Mouse (Mus musculus) MEL (cell line): ENCODE measurements at regions not wholly inside any gene's neighbourhood (a gene's known extent, or its start where the extent isn't known, plus 50 kb on each side); places are given as distances from the start of the nearest gene placed in this dataset.

ENCODE experiments used
- DNase-seq: peaks from one replicate; pipeline ENCODE4 v3.0.0; 2011; ENCODE audit warnings: low read depth, low spot score
- H3K27ac ChIP-seq: 2 replicates; pipeline ENCODE4 v1.5.1; 2012; ENCODE audit warnings: low read depth, mild to moderate bottlenecking, control low read depth, low read length, moderate library complexity; ENCODE audit not compliant: control insufficient read depth
- H3K27me3 ChIP-seq, 2 experiments: fragments of 150-350 bp in 1 of 2; sonication (generic) in 1 of 2; 2 replicates each; pipeline ENCODE4 v1.6.1; 2012; ENCODE audit warnings: low read length in 2 of 2, mild to moderate bottlenecking in 2 of 2, improper control_type of control experiment in 1 of 2, moderate library complexity in 1 of 2; ENCODE audit not compliant: insufficient read depth in 2 of 2, control insufficient read depth in 1 of 2
- H3K36me3 ChIP-seq, 2 experiments: 2 replicates each; pipeline ENCODE4 v1.6.1; 2012 to 2014; ENCODE audit warnings: low read length in 2 of 2, improper control_type of control experiment in 1 of 2, inconsistent platforms in 1 of 2, mild to moderate bottlenecking in 1 of 2; ENCODE audit not compliant: insufficient read depth in 2 of 2, control insufficient read depth in 1 of 2
- H3K4me1 ChIP-seq, 2 experiments: fragments of 150-350 bp in 1 of 2; sonication (generic) in 1 of 2; 2 replicates each; pipeline ENCODE4 v1.6.1; 2012; ENCODE audit warnings: low read length in 2 of 2, improper control_type of control experiment in 1 of 2, mild to moderate bottlenecking in 1 of 2; ENCODE audit not compliant: insufficient read depth in 2 of 2, control insufficient read depth in 1 of 2
- H3K4me3 ChIP-seq, 2 experiments: fragments of 150-350 bp in 1 of 2; sonication (generic) in 1 of 2; 2 replicates each; pipeline ENCODE4 v1.5.1; 2012; ENCODE audit warnings: low read depth in 2 of 2, low read length in 2 of 2, mild to moderate bottlenecking in 2 of 2, moderate library complexity in 2 of 2, control low read depth in 1 of 2, improper control_type of control experiment in 1 of 2; ENCODE audit not compliant: control insufficient read depth in 1 of 2, insufficient read depth in 1 of 2
- H3K79me2 ChIP-seq: 2 replicates; pipeline ENCODE4 v1.6.1; 2012; ENCODE audit warnings: mild to moderate bottlenecking, low read length, moderate library complexity; ENCODE audit not compliant: control insufficient read depth, poor library complexity, insufficient read depth
- H3K9ac ChIP-seq: 2 replicates; pipeline ENCODE4 v1.6.1; 2012; ENCODE audit warnings: low read depth, mild to moderate bottlenecking, control low read depth, low read length, moderate library complexity; ENCODE audit not compliant: control insufficient read depth, poor library complexity, severe bottlenecking
- H3K9me3 ChIP-seq: fragments of 150-350 bp; sonication (generic); replicated peaks from 2 replicates; pipeline ENCODE4 v1.6.1; 2012; ENCODE audit warnings: mild to moderate bottlenecking, low read length, improper control_type of control experiment, moderate library complexity; ENCODE audit not compliant: insufficient read depth
- BHLHE40 ChIP-seq: IDR thresholded peaks from 2 replicates; pipeline ENCODE4 v1.6.1; 2012; ENCODE audit warnings: low read depth, mild to moderate bottlenecking, inconsistent platforms, low read length, improper control_type of control experiment, borderline replicate concordance
- CHD1 ChIP-seq: IDR thresholded peaks from 2 replicates; pipeline ENCODE4 v1.6.1; 2012; ENCODE audit warnings: low read depth, mild to moderate bottlenecking, inconsistent platforms, low read length, improper control_type of control experiment
- CHD2 ChIP-seq: IDR thresholded peaks from 2 replicates; pipeline ENCODE4 v1.6.1; 2011; ENCODE audit warnings: low read length, improper control_type of control experiment
- CTCF ChIP-seq, 3 experiments: IDR thresholded peaks in 2 of 3; conservative IDR thresholded peaks in 1 of 3; 2 replicates each; pipeline ENCODE4 v1.5.1; 2011 to 2012; ENCODE audit warnings: low read length in 3 of 3, low read depth in 2 of 3, mild to moderate bottlenecking in 2 of 3, improper control_type of control experiment in 1 of 3, inconsistent platforms in 1 of 3, mixed read lengths in 1 of 3, moderate library complexity in 1 of 3; ENCODE audit not compliant: control insufficient read depth in 1 of 3, insufficient read depth in 1 of 3, poor library complexity in 1 of 3, severe bottlenecking in 1 of 3
- EP300 ChIP-seq, 2 experiments: IDR thresholded peaks; 2 replicates each; pipeline ENCODE4 v1.6.1; 2011; ENCODE audit warnings: improper control_type of control experiment in 2 of 2, low read length in 2 of 2, low read depth in 1 of 2, mild to moderate bottlenecking in 1 of 2
- ETS1 ChIP-seq: IDR thresholded peaks from 2 replicates; pipeline ENCODE4 v1.6.1; 2012; ENCODE audit warnings: low read depth, mild to moderate bottlenecking, inconsistent platforms, low read length, improper control_type of control experiment, moderate library complexity
- GATA1 ChIP-seq: IDR thresholded peaks from 2 replicates; pipeline ENCODE4 v1.6.1; 2011; ENCODE audit warnings: low read depth, low read length, improper control_type of control experiment
- KAT2A ChIP-seq: conservative IDR thresholded peaks from 2 replicates; pipeline ENCODE4 v1.6.1; 2012; ENCODE audit warnings: low read depth, low read length, improper control_type of control experiment, inconsistent platforms
- MAFK ChIP-seq: IDR thresholded peaks from 2 replicates; pipeline ENCODE4 v1.6.1; 2011; ENCODE audit warnings: low read depth, mild to moderate bottlenecking, low read length, improper control_type of control experiment, borderline replicate concordance
- MAX ChIP-seq: IDR thresholded peaks from 2 replicates; pipeline ENCODE4 v1.6.1; 2011; ENCODE audit warnings: low read length, improper control_type of control experiment
- MAZ ChIP-seq: IDR thresholded peaks from 2 replicates; pipeline ENCODE4 v1.6.1; 2012; ENCODE audit warnings: low read depth, mild to moderate bottlenecking, inconsistent platforms, low read length, improper control_type of control experiment
- MYC ChIP-seq: IDR thresholded peaks from 2 replicates; pipeline ENCODE4 v1.6.1; 2011; ENCODE audit warnings: low read depth, mild to moderate bottlenecking, low read length, improper control_type of control experiment, moderate library complexity
- NRF1 ChIP-seq: IDR thresholded peaks from 2 replicates; pipeline ENCODE4 v1.6.1; 2014; ENCODE audit warnings: low read depth, mild to moderate bottlenecking, inconsistent platforms, low read length, improper control_type of control experiment, moderate library complexity; ENCODE audit not compliant: poor library complexity, insufficient read depth, severe bottlenecking
- RCOR1 ChIP-seq: IDR thresholded peaks from 2 replicates; pipeline ENCODE4 v1.6.1; 2012; ENCODE audit warnings: low read depth, mild to moderate bottlenecking, inconsistent platforms, low read length, improper control_type of control experiment
- SMC3 ChIP-seq: IDR thresholded peaks from 2 replicates; pipeline ENCODE4 v1.6.1; 2011; ENCODE audit warnings: low read depth, low read length, improper control_type of control experiment
- TCF12 ChIP-seq: IDR thresholded peaks from 2 replicates; pipeline ENCODE4 v1.6.1; 2014; ENCODE audit warnings: low read depth, mild to moderate bottlenecking, inconsistent platforms, low read length, improper control_type of control experiment, moderate library complexity
- UBTF ChIP-seq: IDR thresholded peaks from 2 replicates; pipeline ENCODE4 v1.6.1; 2012; ENCODE audit warnings: low read depth, mild to moderate bottlenecking, inconsistent platforms, low read length, improper control_type of control experiment, moderate library complexity, borderline replicate concordance; ENCODE audit not compliant: insufficient read depth
- ZC3H11A ChIP-seq: IDR thresholded peaks from 2 replicates; pipeline ENCODE4 v1.6.1; 2012; ENCODE audit warnings: low read depth, mild to moderate bottlenecking, inconsistent platforms, low read length, improper control_type of control experiment
- ZKSCAN1 ChIP-seq: IDR thresholded peaks from 2 replicates; pipeline ENCODE4 v1.6.1; 2012; ENCODE audit warnings: low read depth, mild to moderate bottlenecking, inconsistent platforms, low read length, improper control_type of control experiment, moderate library complexity

DNA sequence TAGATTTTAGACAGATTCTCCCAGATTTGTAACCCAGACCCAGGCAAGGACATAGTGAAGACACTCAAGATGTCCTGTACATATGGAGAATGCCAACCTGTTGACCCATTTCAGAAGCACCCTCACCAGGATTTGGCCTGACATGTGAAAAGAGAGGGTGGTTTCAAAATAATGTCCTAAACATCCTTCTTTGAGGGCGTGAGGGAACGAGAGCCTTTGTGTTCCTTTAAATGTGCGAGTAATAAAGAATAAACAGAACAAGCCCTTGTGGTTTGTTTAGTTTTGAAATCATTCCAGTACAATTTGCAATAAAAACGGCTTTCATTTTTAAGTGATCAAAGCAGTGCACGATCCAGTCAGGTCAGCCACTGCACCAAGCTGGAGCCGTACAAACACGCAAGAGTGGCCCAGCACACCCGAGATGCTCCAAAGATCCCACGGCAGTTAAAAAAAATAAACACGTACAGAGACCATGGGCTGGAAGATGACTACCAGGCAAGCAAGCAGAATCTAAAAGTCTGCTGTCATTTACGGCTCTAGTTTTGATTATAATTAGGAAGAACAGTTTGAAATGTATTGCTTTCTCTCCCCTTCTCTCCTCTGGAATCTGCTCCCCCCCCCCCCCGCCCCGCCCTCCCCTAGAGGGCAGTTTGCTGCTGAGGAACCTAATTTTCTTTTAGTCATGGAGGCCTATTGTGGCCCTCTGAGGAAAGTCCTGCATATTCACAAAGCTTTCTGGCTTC lies 72.4 kb upstream of the Tle4 start:
- peaks cover 2 to 3% of the 10 kb centered on the region in 2 experiments; a peak in 2 of 4 replicates for H3K4me1 ChIP-seq
- no peak overlapping the region for H3K27ac ChIP-seq
- no peak overlapping the region for H3K9ac ChIP-seq

DNA sequence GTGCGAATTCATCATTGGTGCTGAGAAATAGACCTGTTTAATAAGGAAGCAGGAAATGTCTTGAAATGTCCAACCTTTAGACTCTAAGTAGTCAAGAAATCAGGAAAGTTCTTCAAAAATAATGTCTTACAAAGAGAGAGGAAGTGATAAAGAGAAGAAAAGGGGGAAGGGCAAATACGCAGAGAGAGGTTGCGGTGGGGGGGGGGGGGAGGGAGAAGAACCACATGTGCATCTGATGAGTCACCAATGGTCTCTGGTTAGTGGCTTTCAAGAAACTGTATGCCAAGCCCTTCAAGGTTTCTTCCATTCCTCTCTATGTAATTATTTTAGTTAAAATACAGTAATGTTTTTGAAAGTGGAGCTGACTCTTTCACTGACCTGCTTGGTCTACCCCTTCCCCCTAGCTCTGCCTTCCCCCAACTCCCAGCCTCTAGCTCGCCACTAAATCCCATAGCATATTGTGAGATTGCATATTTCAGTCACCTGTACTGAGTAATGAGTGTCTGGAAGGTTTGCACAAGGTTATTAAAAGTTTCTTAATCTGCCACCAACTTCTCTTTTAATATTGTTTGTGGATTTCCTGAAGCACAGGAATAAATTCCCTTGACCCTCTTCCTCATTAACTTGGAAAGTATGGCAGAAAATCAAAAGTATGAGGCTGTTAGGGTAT lies 70.8 kb upstream of the Tle4 start:
- TF ChIP-seq CHD2 (no peak; the same call in 1 of the 2 replicates), MAZ (no peak), UBTF (no peak), RCOR1 (peak; percentile 36; the same call in 1 of the 2 replicates), ETS1 (no peak), EP300 (IDR thresholded peaks at IDR 0.05; ENCODE audit: low read depth in 1 of 2, low read length in 2 of 2) (peak in 1 of 2 experiments; percentile 20; a peak in 2 of 4 replicates)
- no peak overlapping the region for H3K4me3 ChIP-seq
- no peak overlapping the region for H3K27ac ChIP-seq
- no peak overlapping the region for H3K9ac ChIP-seq
- peak; percentile 63 for DNase-seq
- H3K4me1 ChIP-seq, result peaks cover 2 to 4% of the 10 kb centered on the region in 2 experiments; a peak in 3 of 4 replicates
- H3K79me2 ChIP-seq, result no peaks in the 10 kb centered on the region
- no peaks in the 10 kb centered on the region for H3K27me3 ChIP-seq
- H3K36me3 ChIP-seq, result peaks cover 0 to 7% of the 10 kb centered on the region in 2 experiments; a peak in 2 of 4 replicates
- no peaks in the 10 kb centered on the region for H3K9me3 ChIP-seq

More for the DNA sequence above, 72.4 kb upstream of the Tle4 start:
- Histone ChIP-seq H3K4me3 (no peak overlapping the region), H3K9me3 (no peaks in the 10 kb centered on the region), H3K27me3 (no peaks in the 10 kb centered on the region), H3K79me2 (no peaks in the 10 kb centered on the region), H3K36me3 (peaks cover 0 to 7% of the 10 kb centered on the region in 2 experiments; a peak in 2 of 4 replicates)
- TF ChIP-seq UBTF (no peak), CHD2 (no peak), BHLHE40 (no peak), MAZ (no peak), CHD1 (no peak), RCOR1 (no peak), ZKSCAN1 (no peak), MAFK (no peak), SMC3 (no peak), ZC3H11A (no peak), KAT2A (no peak), NRF1 (no peak), MAX (no peak), CTCF (IDR thresholded peaks at IDR 0.05 in 2 of 3, conservative IDR thresholded peaks at IDR 0.05 in 1 of 3; ENCODE audit: control insufficient read depth in 1 of 3, insufficient read depth in 1 of 3, low read depth in 2 of 3, low read length in 3 of 3, poor library complexity in 1 of 3, severe bottlenecking in 1 of 3) (no peak), MYC (no peak), ETS1 (no peak), TCF12 (no peak), GATA1 (no peak)
- no peak for DNase-seq
